Mouse (Mus musculus) megakaryocyte, embryonic 14.5 days (primary cell): Measurements from ENCODE around the gene Gm45140.

Experiments
- FLI1 ChIP-seq: IDR thresholded peaks from 2 replicates; pipeline ENCODE4 v1.6.1; 2012; ENCODE audit warnings: low read length, inconsistent platforms, mixed read lengths
- GATA1 ChIP-seq: IDR thresholded peaks from 3 replicates; pipeline ENCODE4 v1.6.1; 2012; ENCODE audit warnings: mixed read lengths, low read length, inconsistent platforms, borderline replicate concordance

DNA sequence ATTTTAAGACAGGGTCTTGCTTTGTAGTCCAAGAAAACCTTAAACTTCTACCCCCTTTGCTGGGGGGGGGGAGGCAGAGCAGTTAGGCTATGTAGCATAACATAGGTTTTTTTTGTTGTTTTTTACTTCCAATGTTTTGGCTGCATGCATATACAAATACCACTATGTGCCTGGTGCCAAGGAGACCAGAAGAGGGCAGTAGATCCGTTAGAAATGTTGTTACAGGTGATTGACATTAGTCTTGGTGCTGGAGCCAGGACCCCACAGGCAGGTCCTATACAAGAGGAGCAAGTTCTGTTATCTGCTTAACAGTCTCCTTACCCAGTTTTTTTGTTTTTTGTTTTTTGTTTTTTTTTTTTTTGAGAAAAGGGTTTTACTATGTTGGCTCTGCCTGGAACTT, 6.7 kb upstream of the Gm45140 start:
- no peak for TF ChIP-seq FLI1
- no peak for TF ChIP-seq GATA1
